8 mouse cellular contexts compared by ENCODE assay signal in the genomic region with DNA sequence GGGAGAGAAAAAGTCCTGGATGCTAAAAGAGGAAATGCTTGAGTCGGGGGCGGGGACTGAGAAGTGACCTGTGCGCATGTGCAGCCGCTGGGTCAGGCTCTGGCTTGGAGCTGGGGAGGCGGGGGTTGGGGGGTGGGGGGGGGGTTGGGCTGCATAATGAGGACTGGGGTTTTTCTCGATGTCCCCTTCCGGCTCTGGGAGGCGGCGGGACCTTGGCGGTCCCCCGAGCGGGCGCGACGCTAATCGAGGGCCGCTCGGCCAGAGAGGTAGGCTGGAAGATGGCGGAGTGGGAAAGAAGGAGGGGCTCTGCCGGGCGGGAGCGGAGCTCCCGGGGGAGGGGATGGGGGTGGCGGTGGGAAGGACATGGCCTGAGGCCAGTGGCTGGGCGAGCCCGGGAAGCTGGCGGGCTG. TPM values are rescaled to one million over a fixed set of nuclear protein-coding genes. Genes with fewer than 3 reads are reported as not detected.
DNase-seq lines count a peak whose midpoint lies in the region; ATAC-seq and TF ChIP-seq lines count a peak whose summit lies in the region.

No protein-coding gene starts in this region.

- ATAC-seq in embryonic facial prominence, embryonic 12.5 days (ENCODE audit: insufficient number of reproducible peaks, insufficient read depth, low FRiP score, low TSS enrichment): no peak
- ATAC-seq in monocyte, adult 5-6 weeks (replicated peaks; ENCODE audit: insufficient number of reproducible peaks, low FRiP score, low TSS enrichment, poor library complexity, severe bottlenecking): peak; percentile 52
- peak; percentile 88 for ATAC-seq in stomach, postnatal 0 days (ENCODE audit: low FRiP score, low TSS enrichment)

- no peaks in the 10 kb centered on the region for H3K9me3 ChIP-seq in embryonic facial prominence, embryonic 12.5 days
- no peaks in the 10 kb centered on the region for H3K9me3 ChIP-seq in heart, embryonic 10.5 days
- no peaks in the 10 kb centered on the region for H3K9me3 ChIP-seq in stomach, postnatal 0 days (ENCODE audit: control insufficient read depth, low read length)

- H3K79me2 ChIP-seq in liver, adult 2 months (ENCODE audit: control insufficient read depth, insufficient read depth, low read length): peaks cover 5% of the 10 kb centered on the region; the same call in 1 of the 2 replicates

- H3K9ac ChIP-seq in embryonic facial prominence, embryonic 12.5 days: peak overlapping the region; percentile 50
- H3K9ac ChIP-seq in liver, adult 2 months (ENCODE audit: low read depth, low read length): peak overlapping the region; percentile 80
- H3K9ac ChIP-seq in stomach, postnatal 0 days (ENCODE audit: low read length): peak overlapping the region; percentile 69; the same call in 1 of the 2 replicates

- peak overlapping the region; percentile 38 for H3K4me3 ChIP-seq in embryonic facial prominence, embryonic 12.5 days
- H3K4me3 ChIP-seq in heart, embryonic 10.5 days: peak overlapping the region; percentile 58
- H3K4me3 ChIP-seq in liver, adult 2 months (ENCODE audit: insufficient read depth, low read depth, low read length): peak overlapping the region; percentile 78
- H3K4me3 ChIP-seq in stomach, postnatal 0 days (ENCODE audit: low read depth, low read length): peak overlapping the region; percentile 42

- no peaks in the 10 kb centered on the region for H3K27me3 ChIP-seq in embryonic facial prominence, embryonic 12.5 days
- no peaks in the 10 kb centered on the region for H3K27me3 ChIP-seq in heart, embryonic 10.5 days (ENCODE audit: insufficient read depth, poor library complexity, severe bottlenecking)
- no peaks in the 10 kb centered on the region for H3K27me3 ChIP-seq in liver, adult 2 months (ENCODE audit: control insufficient read depth, insufficient read depth, low read length)
- no peaks in the 10 kb centered on the region for H3K27me3 ChIP-seq in stomach, postnatal 0 days (ENCODE audit: control insufficient read depth, insufficient read depth, low read length)

- WGBS in embryonic facial prominence, embryonic 12.5 days: 25% methylated on average over 26 of the region's 27 CpGs
- WGBS in heart, embryonic 10.5 days: 17% methylated on average over 27 of the region's 27 CpGs
- WGBS in liver, adult 2 months: no CpG with 5 or more reads among the region's 27 CpGs
- 34% methylated on average over 25 of the region's 27 CpGs for WGBS in stomach, postnatal 0 days

- TF ChIP-seq EP300 in stomach, postnatal 0 days (optimal IDR thresholded peaks at IDR 0.05): no peak

- H3K4me2 ChIP-seq in embryonic facial prominence, embryonic 12.5 days (replicated peaks): peak overlapping the region; percentile 29
- peak overlapping the region; percentile 42 for H3K4me2 ChIP-seq in stomach, postnatal 0 days (replicated peaks; ENCODE audit: low read depth)

- no peak for TF ChIP-seq POLR2A in liver, adult 2 months (IDR thresholded peaks at IDR 0.05; ENCODE audit: extremely low read depth, insufficient read depth, low read length)

- H3K36me3 ChIP-seq in embryonic facial prominence, embryonic 12.5 days: no peaks in the 10 kb centered on the region
- H3K36me3 ChIP-seq in heart, embryonic 10.5 days: 0 out of 2 replicates have a peak, but pooled peaks cover 3% of the 10 kb centered on the region
- peaks cover 8% of the 10 kb centered on the region for H3K36me3 ChIP-seq in liver, adult 2 months (ENCODE audit: control insufficient read depth, insufficient read depth, low read length)
- no peaks in the 10 kb centered on the region for H3K36me3 ChIP-seq in stomach, postnatal 0 days (ENCODE audit: control insufficient read depth, insufficient read depth, low read length)

- no peaks in the 10 kb centered on the region for H3K4me1 ChIP-seq in embryonic facial prominence, embryonic 12.5 days
- peaks cover 3% of the 10 kb centered on the region; the same call in 1 of the 2 replicates for H3K4me1 ChIP-seq in heart, embryonic 10.5 days
- peaks cover 12% of the 10 kb centered on the region for H3K4me1 ChIP-seq in liver, adult 2 months (ENCODE audit: control insufficient read depth, insufficient read depth, low read length)
- H3K4me1 ChIP-seq in stomach, postnatal 0 days (replicated peaks; ENCODE audit: control insufficient read depth, insufficient read depth): no peaks in the 10 kb centered on the region

- peak; percentile 80 for DNase-seq in A20 (ENCODE audit: low read depth, low spot score)
- peak; percentile 30 to 37 for DNase-seq in adrenal gland, postnatal 4 days (ENCODE audit: low spot score in 2 of 2)
- DNase-seq in heart, embryonic 10.5 days (ENCODE audit: low spot score): peak; percentile 84
- DNase-seq in kidney, adult 9 months: peak; percentile 80
- DNase-seq in liver, adult 2 months (ENCODE audit: extremely low read depth, low read depth, low spot score): no peak
- peak; percentile 88 for DNase-seq in stomach, postnatal 0 days (ENCODE audit: low spot score)

- peak overlapping the region; percentile 90 for H3K27ac ChIP-seq in embryonic facial prominence, embryonic 12.5 days
- peak overlapping the region; percentile 90 for H3K27ac ChIP-seq in heart, embryonic 10.5 days
- H3K27ac ChIP-seq in liver, adult 2 months (replicated peaks; ENCODE audit: insufficient read depth, low read depth, low read length): peak overlapping the region; percentile 84
- H3K27ac ChIP-seq in stomach, postnatal 0 days (replicated peaks): peak overlapping the region; percentile 97

- no peak for TF ChIP-seq CTCF in liver, adult 2 months (IDR thresholded peaks at IDR 0.05; ENCODE audit: low read depth, low read length)
- no peak for TF ChIP-seq CTCF in stomach, postnatal 0 days (IDR thresholded peaks at IDR 0.05; ENCODE audit: low read depth)

RNA-seq across cellular contexts. Expression of a gene that starts 8.3 kb away (rescaled TPM):
- 10 to 100 TPM; 67.7 to 69.9 TPM for total RNA-seq in adrenal gland, postnatal 4 days (2021)
- polyA plus RNA-seq in embryonic facial prominence, embryonic 12.5 days (2016; fragmentation: Nextera tagmentation; extraction: Ambion mirVana): 13.3 and 14.5 TPM in 2 replicates
- 8.8 and 10.5 TPM in 2 replicates for polyA plus RNA-seq in heart, embryonic 10.5 days (2016; fragmentation: Nextera tagmentation; extraction: Ambion mirVana)
- total RNA-seq in liver, adult 2 months (2014; rRNA removed): 66.8 and 86.8 TPM in 2 replicates
- polyA plus RNA-seq in liver, adult 2 months (2012; rRNA removed): 7.6 and 9.5 TPM in 2 replicates
- total RNA-seq in monocyte, adult 5-6 weeks (2017): 54.8 to 87.8 TPM (median 75.7 TPM) in 3 replicates
- 7.5 and 7.6 TPM in 2 replicates for polyA plus RNA-seq in stomach, postnatal 0 days (2015; fragmentation: Nextera tagmentation; extraction: Ambion mirVana)
